Mouse (Mus musculus) erythroblast, embryonic 14.5 days (primary cell): ENCODE measurements around the gene Wrap73. TPM values are rescaled to one million over a fixed set of nuclear protein-coding genes. Genes with fewer than 3 reads are reported as not detected.

Experiments
- H3K27me3 ChIP-seq: 2 replicates; pipeline ENCODE4 v1.6.1; 2012; ENCODE audit warnings: inconsistent platforms; ENCODE audit not compliant: control insufficient read depth
- H3K36me3 ChIP-seq: 2 replicates; pipeline ENCODE4 v1.6.1; 2012; ENCODE audit warnings: mild to moderate bottlenecking, inconsistent platforms; ENCODE audit not compliant: control insufficient read depth
- H3K4me1 ChIP-seq: 2 replicates; pipeline ENCODE4 v1.6.1; 2012; ENCODE audit warnings: inconsistent platforms; ENCODE audit not compliant: control insufficient read depth
- H3K4me3 ChIP-seq: replicated peaks from 2 replicates; pipeline ENCODE3; 2012; ENCODE audit warnings: moderate library complexity, mild to moderate bottlenecking, inconsistent platforms
- H3K9me3 ChIP-seq: 2 replicates; pipeline ENCODE4 v1.6.1; 2012; ENCODE audit warnings: low read length, inconsistent platforms, mixed read lengths; ENCODE audit not compliant: control insufficient read depth
- GATA1 ChIP-seq: IDR thresholded peaks from 2 replicates; pipeline ENCODE4 v1.6.1; 2012; ENCODE audit warnings: low read length, inconsistent platforms, mixed read lengths
- TAL1 ChIP-seq: IDR thresholded peaks from 3 replicates; pipeline ENCODE4 v1.6.1; 2012; ENCODE audit warnings: low read length, inconsistent platforms, mixed read lengths
- polyA plus RNA-seq: library from polyadenylated mRNA; stranded (reverse); fragments of >175 nt; gene quantifications from 2 replicates; pipeline ENCODE4 v1.2.3, GENCODE M21; 2012

Gene Wrap73
- 1.4 and 1.9 TPM in 2 replicates for polyA plus RNA-seq

GRCm38 (mm10) chr4:154142211-154143040 lies at the start of gene Wrap73:
Gene Wrap73 (plus strand): TSS chr4:154142372.
- Histone ChIP-seq H3K4me3 (peak within 1 kb of the TSS; percentile 76), H3K9me3 (peaks cover 24% of the 10 kb centered on the region), H3K36me3 (peaks cover 23% of the 10 kb centered on the region), H3K4me1 (peaks cover 43% of the 10 kb centered on the region), H3K27me3 (peaks cover 49% of the 10 kb centered on the region)
- no peak for TF ChIP-seq TAL1
- TF ChIP-seq GATA1 = no peak

GRCm38 (mm10) chr4:154093210-154093609 lies 49.0 kb upstream of the Wrap73 start:
- Histone ChIP-seq H3K27me3 (peaks cover 39% of the 10 kb centered on the region), H3K9me3 (no peaks in the 10 kb centered on the region), H3K36me3 (no peaks in the 10 kb centered on the region), H3K4me3 (no peak overlapping the region), H3K4me1 (no peaks in the 10 kb centered on the region)
- TF ChIP-seq GATA1 (no peak), TAL1 (no peak)

- Histone ChIP-seq H3K9me3 (no peaks in the 10 kb centered on the region), H3K4me3 (no peak overlapping the region), H3K36me3 (no peaks in the 10 kb centered on the region), H3K27me3 (peaks cover 56% of the 10 kb centered on the region), H3K4me1 (no peaks in the 10 kb centered on the region)
- TF ChIP-seq GATA1 = no peak
- TF ChIP-seq TAL1 = no peak
Observed at GRCm38 (mm10) chr4:154096111-154096510, 46.1 kb upstream of the Wrap73 start.

- Histone ChIP-seq H3K4me1 (no peaks in the 10 kb centered on the region), H3K27me3 (peaks cover 73% of the 10 kb centered on the region), H3K9me3 (no peaks in the 10 kb centered on the region), H3K36me3 (no peaks in the 10 kb centered on the region), H3K4me3 (no peak overlapping the region)
- TF ChIP-seq GATA1 (no peak), TAL1 (no peak)
Observed at GRCm38 (mm10) chr4:154099361-154099760, 42.8 kb upstream of the Wrap73 start.

- no peaks in the 10 kb centered on the region for H3K9me3 ChIP-seq
- H3K4me1 ChIP-seq = peaks cover 10% of the 10 kb centered on the region
- H3K4me3 ChIP-seq = no peak overlapping the region
- H3K27me3 ChIP-seq = peaks cover 69% of the 10 kb centered on the region
- TF ChIP-seq GATA1 (no peak), TAL1 (no peak)
- H3K36me3 ChIP-seq = no peaks in the 10 kb centered on the region
Observed at GRCm38 (mm10) chr4:154103386-154103785, 38.8 kb upstream of the Wrap73 start.

GRCm38 (mm10) chr4:154103912-154104311 lies 38.3 kb upstream of the Wrap73 start:
- Histone ChIP-seq H3K9me3 (no peaks in the 10 kb centered on the region), H3K27me3 (peaks cover 64% of the 10 kb centered on the region), H3K4me3 (no peak overlapping the region), H3K4me1 (peaks cover 10% of the 10 kb centered on the region), H3K36me3 (no peaks in the 10 kb centered on the region)
- TF ChIP-seq TAL1 = no peak

DNA sequence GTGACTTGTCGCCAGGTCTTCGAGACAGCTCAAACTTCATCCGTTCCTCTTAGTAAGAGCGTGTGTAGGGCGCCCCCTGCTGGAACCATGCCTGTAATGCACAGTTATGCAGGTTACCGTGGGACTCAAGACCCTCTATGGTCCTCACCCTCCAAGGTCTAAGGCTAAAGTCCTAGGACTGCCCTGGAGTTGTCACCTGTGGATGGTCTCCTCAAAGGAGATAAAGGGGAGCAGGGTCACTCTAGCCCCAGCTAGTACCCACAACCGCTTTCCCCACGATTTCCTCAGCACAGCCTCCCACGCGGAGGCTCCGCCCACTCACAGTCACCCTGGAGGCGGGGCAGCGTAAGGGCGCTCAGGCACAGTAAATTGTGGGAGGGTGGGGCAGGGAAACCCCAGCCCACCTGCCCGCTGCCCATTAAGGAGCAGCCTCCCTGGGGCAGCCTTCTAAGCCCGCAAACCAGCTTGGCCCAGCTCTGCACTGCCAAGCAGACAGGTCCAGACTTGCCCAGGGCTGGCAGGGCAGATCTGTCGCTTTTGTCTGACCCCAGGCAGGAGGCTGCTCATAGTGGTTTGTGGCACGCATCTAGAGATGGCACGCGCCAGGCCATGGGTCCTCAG lies 36.7 kb upstream of the Wrap73 start:
- no peaks in the 10 kb centered on the region for H3K36me3 ChIP-seq
- no peaks in the 10 kb centered on the region for H3K9me3 ChIP-seq
- peaks cover 61% of the 10 kb centered on the region for H3K27me3 ChIP-seq
- H3K4me3 ChIP-seq = peak overlapping the region; percentile 50
- H3K4me1 ChIP-seq = peaks cover 10% of the 10 kb centered on the region
- TF ChIP-seq TAL1 (no peak), GATA1 (no peak)

DNA sequence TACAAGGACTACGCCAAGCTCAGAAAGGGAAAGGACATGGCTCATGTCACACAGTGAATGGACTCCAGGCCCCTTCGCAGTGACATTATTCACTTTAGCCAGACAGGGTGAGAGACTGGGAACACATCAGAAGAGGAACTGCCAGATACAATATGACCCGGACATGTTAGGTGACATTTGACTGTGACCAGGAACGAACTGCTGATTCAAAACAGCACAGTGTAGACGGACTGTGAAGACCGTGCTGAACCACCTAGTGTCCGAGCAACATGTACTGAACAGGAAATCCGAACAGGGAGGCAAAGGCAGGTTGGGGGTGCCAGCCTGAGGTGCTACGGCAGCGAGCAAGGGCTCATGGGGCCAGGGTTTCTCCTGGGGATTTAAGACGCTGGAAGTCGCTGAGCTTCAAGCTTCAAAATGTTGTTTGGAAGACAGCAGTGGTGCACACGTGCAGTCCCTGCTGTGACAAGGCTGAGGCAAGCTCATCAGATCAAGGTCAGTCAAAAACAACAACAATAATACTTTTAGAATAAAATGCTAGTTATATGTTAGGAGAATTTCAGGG lies 35.6 kb upstream of the Wrap73 start:
- no peaks in the 10 kb centered on the region for H3K9me3 ChIP-seq
- no peak overlapping the region for H3K4me3 ChIP-seq
- H3K36me3 ChIP-seq = no peaks in the 10 kb centered on the region
- peaks cover 64% of the 10 kb centered on the region for H3K27me3 ChIP-seq
- TF ChIP-seq GATA1 (no peak), TAL1 (no peak)
- H3K4me1 ChIP-seq = peaks cover 16% of the 10 kb centered on the region

- H3K36me3 ChIP-seq = no peaks in the 10 kb centered on the region
- no peak for TF ChIP-seq TAL1
- TF ChIP-seq GATA1 = no peak
- no peaks in the 10 kb centered on the region for H3K9me3 ChIP-seq
- peaks cover 54% of the 10 kb centered on the region for H3K27me3 ChIP-seq
- H3K4me1 ChIP-seq = peaks cover 18% of the 10 kb centered on the region
- no peak overlapping the region for H3K4me3 ChIP-seq
Observed at GRCm38 (mm10) chr4:154109216-154109849, 32.8 kb upstream of the Wrap73 start.
